Mouse (Mus musculus): ENCODE data around the gene Dusp2.
A peak's percentile ranks its signal among the peaks of the same experiment; 100 is the strongest.

The Dusp2 gene

GRCm38 (mm10) chr2:127323667-127324066, 12.3 kb upstream of the Dusp2 start:
- DNase-seq (ENCODE audit: low read depth, low spot score), result no peak

DNA sequence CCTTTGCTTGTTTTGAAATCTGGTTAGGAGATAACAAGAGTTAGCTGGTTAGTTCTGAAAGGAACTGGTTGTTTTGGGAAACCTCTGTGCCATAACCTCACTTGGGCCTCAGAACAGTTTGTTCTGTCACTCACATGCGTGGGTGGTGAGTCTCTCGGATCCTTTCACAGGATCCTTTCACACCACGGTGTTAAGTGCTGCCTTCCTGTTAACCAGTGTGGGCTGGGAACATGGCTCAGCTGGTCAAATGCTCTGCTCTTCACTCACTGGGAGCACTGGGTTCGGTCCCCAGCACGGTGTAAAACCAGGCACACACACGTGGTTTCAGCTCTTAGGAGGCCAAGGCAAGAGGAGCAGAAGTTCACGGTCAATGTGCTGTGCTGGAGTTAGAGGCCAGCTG, 11.5 kb upstream of the Dusp2 start:
- DNase-seq (ENCODE audit: low read depth, low spot score), result no peak

DNA sequence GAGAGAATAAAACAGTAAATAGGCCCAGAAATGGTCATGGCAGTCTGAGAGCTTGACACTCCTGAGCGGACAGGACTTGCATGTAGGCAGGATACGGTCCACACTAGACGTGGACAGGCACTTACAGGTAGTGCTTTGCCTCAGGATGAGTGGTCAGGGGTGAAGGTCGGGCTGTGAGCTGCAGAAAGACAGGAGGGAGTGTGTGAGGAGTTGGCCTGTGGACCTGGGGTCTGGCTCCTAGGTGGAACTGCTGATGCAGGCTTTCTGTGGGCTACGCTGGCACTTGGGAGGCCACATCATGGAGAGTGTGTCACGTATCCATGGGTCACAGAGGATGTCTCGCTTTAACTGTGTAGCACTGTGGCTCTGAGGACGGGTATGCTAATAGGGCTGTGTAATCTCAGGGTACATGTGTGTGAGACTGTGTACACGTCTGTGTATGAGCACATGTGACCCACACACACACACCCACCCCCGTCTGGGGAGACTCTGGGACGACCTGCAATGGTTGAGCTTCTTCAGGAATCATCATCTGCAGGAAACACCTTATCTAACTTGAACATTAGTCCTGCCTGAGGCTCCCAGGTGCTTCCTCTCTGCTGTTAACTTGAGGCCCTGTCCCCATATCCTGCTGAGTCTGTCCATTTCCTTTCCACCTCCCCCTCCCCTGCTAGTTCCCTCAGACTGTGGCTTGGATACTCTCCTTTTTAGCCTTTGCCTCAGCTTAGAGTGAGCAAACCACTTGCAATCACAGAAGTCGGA, 7.7 kb upstream of the Dusp2 start:
- DNase-seq (ENCODE audit: low read depth, low spot score), result no peak

DNA sequence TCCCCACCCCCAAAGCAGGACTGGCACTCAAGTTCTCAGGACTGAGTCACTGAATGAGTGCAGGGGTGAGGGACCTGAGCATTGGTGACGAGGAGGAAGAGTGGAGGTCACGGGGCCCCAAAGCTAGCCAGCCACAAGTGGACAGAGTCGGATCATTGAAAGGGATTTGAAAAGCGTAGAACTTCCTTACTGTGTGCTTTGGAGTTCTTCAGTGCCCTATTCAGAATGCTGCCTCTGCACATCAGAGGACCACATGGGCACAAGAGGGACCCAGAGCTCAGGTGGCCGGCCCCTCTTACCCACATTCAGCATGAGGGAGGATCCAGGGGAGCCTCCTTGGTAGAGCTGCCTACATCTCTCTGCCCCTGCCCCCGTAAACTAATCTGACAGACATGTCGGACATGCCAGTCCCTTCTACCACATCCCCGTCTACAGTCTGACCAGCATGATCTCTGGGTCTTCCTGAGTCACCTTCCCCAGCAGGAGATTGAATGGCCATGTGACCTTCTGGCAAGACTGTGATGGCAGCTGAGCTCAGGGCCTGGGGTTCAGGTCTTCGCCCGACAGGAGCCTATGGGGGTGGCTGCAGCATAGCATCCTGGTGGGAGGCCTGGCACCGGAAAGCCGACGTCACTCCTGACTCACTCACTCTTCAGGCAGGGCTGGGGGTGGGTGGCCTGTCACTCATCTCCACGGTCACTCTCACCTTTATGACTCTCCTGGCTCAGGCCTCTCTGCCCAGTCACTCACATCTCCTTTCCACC, 3.0 kb upstream of the Dusp2 start:
- no peak for DNase-seq (ENCODE audit: low read depth, low spot score)

- peak; percentile 74 for DNase-seq (ENCODE audit: low read depth, low spot score)
Measured at GRCm38 (mm10) chr2:127333945-127334603, 1.9 kb upstream of the Dusp2 start.

GRCm38 (mm10) chr2:127335078-127335541, 849 bp upstream of the Dusp2 start:
- peak; percentile 94 for DNase-seq (ENCODE audit: low read depth, low spot score)

DNA sequence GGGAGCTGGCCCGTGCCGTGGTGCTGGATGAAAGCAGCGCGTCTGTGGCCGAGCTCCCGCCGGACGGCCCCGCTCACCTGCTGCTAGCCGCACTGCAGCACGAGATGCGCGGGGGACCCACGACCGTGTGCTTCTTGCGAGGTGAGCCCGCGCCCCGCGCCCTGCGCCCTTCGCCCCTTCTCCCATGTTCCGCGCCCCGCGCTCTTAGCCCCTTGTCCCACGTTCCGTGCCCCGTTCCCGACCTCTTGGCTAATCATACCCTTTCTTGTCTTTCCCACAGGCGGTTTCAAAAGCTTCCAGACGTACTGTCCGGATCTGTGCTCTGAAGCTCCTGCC, 506 bp downstream of the Dusp2 start:
- no peak for DNase-seq (ENCODE audit: low read depth, low spot score)

GRCm38 (mm10) chr2:127336885-127337284, 926 bp downstream of the Dusp2 start:
- DNase-seq (ENCODE audit: low read depth, low spot score), result no peak

GRCm38 (mm10) chr2:127337531-127337930, 1.6 kb downstream of the Dusp2 start:
- DNase-seq (ENCODE audit: low read depth, low spot score), result peak; percentile 91

DNA sequence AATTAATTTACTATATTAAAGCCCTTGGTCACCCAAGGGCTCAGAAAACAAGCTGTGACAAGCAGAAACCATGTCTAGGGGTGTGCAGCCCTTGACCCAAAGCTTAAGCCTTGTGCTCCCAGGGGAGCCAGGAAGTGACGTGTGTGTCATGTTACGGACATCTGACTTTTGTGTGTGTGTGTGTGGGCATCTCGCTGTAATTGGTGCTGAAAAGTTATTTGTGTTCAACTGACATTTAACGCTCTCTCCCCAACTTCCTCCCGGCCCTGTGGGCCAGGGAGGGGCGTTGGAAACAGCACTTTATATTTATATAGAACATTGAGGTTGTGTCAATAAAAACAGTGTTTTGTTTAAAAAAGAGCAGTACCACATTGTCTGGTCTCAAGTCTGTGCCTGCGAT, 2.1 kb downstream of the Dusp2 start:
- peak; percentile 79 for DNase-seq (ENCODE audit: low read depth, low spot score)

DNA sequence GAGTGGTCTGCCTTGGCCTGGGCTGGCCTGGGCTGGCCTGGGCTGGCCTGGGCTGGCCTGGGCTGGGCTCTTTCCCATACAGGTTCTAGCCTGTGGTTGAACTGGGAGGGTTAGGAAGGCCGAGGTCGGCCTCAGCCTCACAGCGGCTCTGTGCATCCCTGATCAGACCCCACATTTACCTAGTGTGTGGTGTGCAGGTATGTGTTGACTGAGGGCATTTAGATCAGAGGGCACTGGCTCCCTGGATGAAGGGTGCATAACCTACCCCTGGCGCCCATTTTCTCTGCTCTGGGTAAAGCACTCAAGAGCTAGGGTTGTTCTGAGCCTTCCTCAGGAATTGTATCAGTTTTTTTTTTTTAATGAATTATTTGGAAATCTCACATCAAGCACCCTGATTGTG, 2.5 kb downstream of the Dusp2 start, which contains the start of gene Astl:
TSS of gene Astl (plus strand) at position 224 of the 400 bp plus-strand sequence.
- DNase-seq (ENCODE audit: low read depth, low spot score), result no peak

- peak; percentile 41 for DNase-seq (ENCODE audit: low read depth, low spot score)
Measured at GRCm38 (mm10) chr2:127338833-127339232, 2.9 kb downstream of the Dusp2 start.

DNA sequence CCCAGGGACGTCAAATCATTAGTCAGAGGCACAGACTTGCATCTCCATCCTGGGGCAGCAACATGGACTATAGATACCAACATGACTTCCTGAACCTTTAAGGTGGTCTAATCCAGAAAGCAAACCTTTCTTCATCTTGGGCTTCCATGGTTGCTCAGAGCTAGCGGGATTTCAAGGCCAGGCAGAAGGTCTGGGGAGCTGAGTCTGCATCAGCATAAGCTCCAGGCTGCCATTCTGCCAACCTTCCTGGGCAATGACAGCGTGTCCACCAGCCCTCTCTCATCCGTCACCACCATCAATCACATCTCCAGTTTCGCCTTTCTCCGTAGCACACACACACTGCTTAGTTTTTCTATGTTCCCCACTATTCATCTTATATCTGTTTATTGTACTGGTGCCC, 3.3 kb downstream of the Dusp2 start:
- peak; percentile 19 for DNase-seq (ENCODE audit: low read depth, low spot score)

DNA sequence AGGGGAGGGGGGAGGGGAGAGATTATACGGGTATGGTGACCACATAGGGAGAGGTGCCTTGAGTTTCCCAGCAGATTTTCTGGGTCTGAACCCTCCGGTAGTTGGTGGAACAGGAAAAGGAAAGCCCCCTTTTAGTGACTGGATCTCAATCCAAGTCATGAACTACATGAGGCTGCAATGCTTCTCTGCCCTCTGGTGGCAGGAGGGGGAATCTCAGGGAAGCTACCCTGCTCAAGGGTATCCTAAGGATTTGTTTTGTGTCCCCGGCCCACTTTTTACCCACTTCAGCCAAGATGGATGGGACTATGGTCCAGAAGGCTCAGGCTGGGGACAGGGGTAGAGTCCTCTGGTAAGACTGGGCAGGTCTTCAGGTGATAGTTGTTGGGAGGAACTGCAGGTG, 5.2 kb downstream of the Dusp2 start:
- peak; percentile 70 for DNase-seq (ENCODE audit: low read depth, low spot score)

GRCm38 (mm10) chr2:127346334-127346733, 10.4 kb downstream of the Dusp2 start:
- DNase-seq (ENCODE audit: low read depth, low spot score), result peak; percentile 50

DNA sequence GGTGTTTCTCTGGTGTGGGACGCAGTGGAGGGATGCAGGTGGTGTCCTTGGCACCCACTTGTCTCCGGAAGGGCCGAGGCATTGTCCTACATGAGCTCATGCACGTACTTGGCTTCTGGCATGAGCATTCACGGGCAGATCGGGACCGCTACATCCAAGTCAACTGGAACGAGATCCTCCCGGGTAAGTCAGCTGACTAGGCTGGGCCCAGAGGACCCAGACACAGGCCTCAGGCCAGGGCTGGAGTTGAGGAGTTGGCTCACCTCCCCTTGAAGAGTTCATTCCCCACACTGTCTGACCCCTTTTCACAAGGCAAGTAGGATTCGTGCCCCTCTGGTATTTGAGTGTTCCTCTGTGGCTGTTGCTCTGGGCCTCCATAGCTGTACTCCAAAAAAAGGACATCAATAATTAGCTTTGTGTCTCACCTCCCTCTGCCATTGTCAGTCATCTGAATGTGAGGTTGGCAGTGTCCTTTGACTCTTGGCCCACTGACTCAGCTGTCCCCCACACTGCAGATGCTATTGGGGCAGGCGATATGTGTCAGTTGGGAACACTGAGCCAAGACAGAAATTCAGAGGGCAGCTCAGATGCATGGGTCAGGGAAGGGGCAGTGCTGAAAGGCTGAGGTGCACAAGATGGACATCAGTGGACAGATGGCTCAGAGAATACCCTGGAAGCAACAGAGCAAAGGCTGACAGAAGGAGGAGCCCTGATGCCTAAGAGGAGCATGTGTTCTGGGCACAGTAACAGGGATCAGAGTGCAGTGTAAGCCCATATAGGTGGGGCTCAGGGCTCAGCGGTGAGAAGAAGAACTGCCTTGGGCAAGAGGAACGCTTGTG, 11.4 kb downstream of the Dusp2 start:
- no peak for DNase-seq (ENCODE audit: low read depth, low spot score)

DNA sequence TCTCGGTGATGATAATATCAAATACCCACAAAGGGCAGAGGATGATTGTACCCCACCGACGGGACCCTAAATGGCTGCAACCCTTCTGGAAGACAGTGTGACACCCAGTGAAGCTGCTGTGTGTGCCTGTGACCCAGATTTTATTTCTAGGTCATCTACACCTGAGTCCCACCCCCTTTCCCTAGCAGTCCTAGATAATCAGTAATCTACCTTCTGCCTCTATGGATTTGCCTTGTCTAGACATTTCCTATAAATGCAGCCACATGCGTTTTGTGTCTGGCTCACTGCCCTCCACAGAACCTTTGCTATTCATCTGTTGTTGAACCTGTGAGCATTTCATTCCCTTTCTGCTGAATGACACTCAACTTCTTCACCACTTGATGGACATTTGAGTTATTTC, 17.9 kb downstream of the Dusp2 start:
- no peak for DNase-seq (ENCODE audit: low read depth, low spot score)

- DNase-seq (ENCODE audit: low read depth, low spot score), result peak; percentile 73
Measured at GRCm38 (mm10) chr2:127362459-127363281, 26.7 kb downstream of the Dusp2 start, which contains the start of gene Adra2b. TSS of gene Adra2b (plus strand) at chr2:127363208.

DNA sequence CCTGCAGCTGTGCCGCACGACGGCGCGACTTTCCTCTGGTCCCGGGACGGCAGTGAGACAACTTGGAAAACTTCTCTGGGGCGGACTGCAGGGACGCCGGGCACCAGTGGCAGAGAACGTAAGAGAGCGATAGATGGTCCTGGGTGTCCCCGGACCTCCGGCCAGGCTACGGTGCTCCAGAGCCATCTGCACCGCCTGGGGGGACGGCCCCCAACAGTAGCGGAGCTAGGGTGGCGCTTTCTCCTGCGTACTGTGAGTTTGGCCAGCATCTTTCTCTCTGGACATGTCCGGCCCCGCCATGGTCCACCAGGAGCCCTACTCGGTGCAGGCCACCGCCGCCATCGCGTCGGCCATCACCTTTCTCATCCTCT, 27.3 kb downstream of the Dusp2 start:
- no peak for DNase-seq (ENCODE audit: low read depth, low spot score)

- DNase-seq (ENCODE audit: low read depth, low spot score), result no peak
Measured at GRCm38 (mm10) chr2:127363696-127364095, 27.7 kb downstream of the Dusp2 start.

GRCm38 (mm10) chr2:127364452-127364851, 28.5 kb downstream of the Dusp2 start:
- no peak for DNase-seq (ENCODE audit: low read depth, low spot score)

Measured in A20 (cell line).